Mouse (Mus musculus) kidney, adult 2 months (tissue): ENCODE measurements at regions not wholly inside any gene's neighbourhood (a gene's known extent, or its start where the extent isn't known, plus 50 kb on each side); places are given as distances from the start of the nearest gene placed in this dataset.

Source experiments
- CTCF ChIP-seq: fragments of 200-500 bp; conservative IDR thresholded peaks from 2 replicates; pipeline ENCODE4 v1.5.1; 2011; ENCODE audit warnings: low read depth, mild to moderate bottlenecking, control low read depth, low read length, moderate library complexity, mixed read lengths; ENCODE audit not compliant: insufficient read depth, insufficient read length
- POLR2A ChIP-seq: fragments of 200-500 bp; IDR thresholded peaks from one replicate; pipeline ENCODE4 v1.6.1; 2011; ENCODE audit warnings: low read depth, low read length, control low read depth

GRCm38 (mm10) chr8:8011151-8011550 lies 649.9 kb downstream of the Efnb2 start:
- TF ChIP-seq CTCF (no peak), POLR2A (no peak)
